ENCODE assay signal across 18 mouse cellular contexts in genomic region chr5:120961004-120961403, GRCm38 (mm10). TPM values are rescaled to one million over a fixed set of nuclear protein-coding genes. Genes with fewer than 3 reads are reported as not detected.
DNase-seq lines count a peak whose midpoint lies in the region; ATAC-seq and TF ChIP-seq lines count a peak whose summit lies in the region.
"Had no signal": no experiment of that assay in that cellular context is flagged by ENCODE, and none has a peak within 500 bp of the region (broad histone marks: within the 10 kb centered on the region; RNA-seq: fewer than 3 reads in every experiment).

No protein-coding gene starts in this region.

- no peaks in the 10 kb centered on the region for H3K4me1 ChIP-seq in heart, embryonic 12.5 days (replicated peaks)
- no peaks in the 10 kb centered on the region for H3K4me1 ChIP-seq in lung, embryonic 14.5 days (ENCODE audit: insufficient read depth)
- H3K4me1 ChIP-seq in lung, postnatal 0 days (ENCODE audit: insufficient read depth, low read depth, low read length) = no peaks in the 10 kb centered on the region
- no peaks in the 10 kb centered on the region for H3K4me1 ChIP-seq in midbrain, embryonic 10.5 days
- no peaks in the 10 kb centered on the region for H3K4me1 ChIP-seq in cerebellum, adult 2 months (ENCODE audit: control insufficient read depth, insufficient read depth, low read length)

- H3K27ac ChIP-seq in heart, embryonic 12.5 days (ENCODE audit: poor library complexity, severe bottlenecking) = no peak overlapping the region
- no peak overlapping the region for H3K27ac ChIP-seq in lung, embryonic 14.5 days (ENCODE audit: low read depth)
- no peak overlapping the region for H3K27ac ChIP-seq in lung, postnatal 0 days (ENCODE audit: low read length)
- no peak overlapping the region for H3K27ac ChIP-seq in midbrain, embryonic 10.5 days (replicated peaks)
- H3K27ac ChIP-seq in cerebellum, adult 2 months (ENCODE audit: insufficient read depth, low read length) = no peak overlapping the region

- TF ChIP-seq CTCF in lung, embryonic 14.5 days (IDR thresholded peaks at IDR 0.05; ENCODE audit: low read depth) = no peak
- TF ChIP-seq CTCF in lung, postnatal 0 days (IDR thresholded peaks at IDR 0.05) = no peak
- no peak for TF ChIP-seq CTCF in cerebellum, adult 2 months (IDR thresholded peaks at IDR 0.05; ENCODE audit: borderline replicate concordance, insufficient read depth, low read depth, low read length)

- ATAC-seq in heart, embryonic 12.5 days (ENCODE audit: insufficient number of reproducible peaks, low FRiP score) = no peak
- no peak for ATAC-seq in lung, embryonic 14.5 days (ENCODE audit: insufficient read depth)
- no peak for ATAC-seq in lung, postnatal 0 days

- H3K36me3 ChIP-seq in heart, embryonic 12.5 days = no peaks in the 10 kb centered on the region
- no peaks in the 10 kb centered on the region for H3K36me3 ChIP-seq in lung, embryonic 14.5 days (ENCODE audit: insufficient read depth)
- no peaks in the 10 kb centered on the region for H3K36me3 ChIP-seq in lung, postnatal 0 days (ENCODE audit: insufficient read depth, low read length)
- no peaks in the 10 kb centered on the region for H3K36me3 ChIP-seq in midbrain, embryonic 10.5 days

- TF ChIP-seq EP300 in lung, postnatal 0 days (IDR thresholded peaks at IDR 0.05) = no peak

- peak; percentile 3 to 12 for DNase-seq in heart, postnatal 10 days
- DNase-seq in lung, embryonic 14.5 days = peak; percentile 39
- no peak for DNase-seq in lung, postnatal 0 days (ENCODE audit: low spot score)
- peak; percentile 64 for DNase-seq in ZHBTc4 (ENCODE audit: low read depth, low spot score)
- peak; percentile 34 for DNase-seq in mesoderm, embryonic 11.5 days (ENCODE audit: low read depth, low spot score)
- no peak for DNase-seq in midbrain, embryonic 10.5 days (ENCODE audit: low spot score)
- no peak for DNase-seq in cerebellum, adult 2 months
- DNase-seq: adrenal gland, postnatal 25 days; cerebellum, postnatal 36 days; left cerebral cortex, postnatal 4 days; lung, adult 18-20 months; spleen, adult 18-20 months had no signal

- no peaks in the 10 kb centered on the region for H3K27me3 ChIP-seq in heart, embryonic 12.5 days (replicated peaks)
- no peaks in the 10 kb centered on the region for H3K27me3 ChIP-seq in lung, embryonic 14.5 days (ENCODE audit: insufficient read depth, low read length)
- no peaks in the 10 kb centered on the region for H3K27me3 ChIP-seq in lung, postnatal 0 days (replicated peaks; ENCODE audit: insufficient read depth, low read length)
- no peaks in the 10 kb centered on the region for H3K27me3 ChIP-seq in midbrain, embryonic 10.5 days (ENCODE audit: low read depth, poor library complexity, severe bottlenecking)
- H3K27me3 ChIP-seq in cerebellum, adult 2 months (ENCODE audit: control insufficient read depth, insufficient read depth, low read length) = no peaks in the 10 kb centered on the region

- TF ChIP-seq POLR2A in cerebellum, adult 2 months (IDR thresholded peaks at IDR 0.05; ENCODE audit: borderline replicate concordance, insufficient read depth, low read length) = no peak

- no peak overlapping the region for H3K9ac ChIP-seq in heart, embryonic 12.5 days
- H3K9ac ChIP-seq in lung, embryonic 14.5 days = no peak overlapping the region
- no peak overlapping the region for H3K9ac ChIP-seq in lung, postnatal 0 days (replicated peaks; ENCODE audit: low read depth)

- no peak overlapping the region for H3K4me3 ChIP-seq in heart, embryonic 12.5 days
- H3K4me3 ChIP-seq in lung, embryonic 14.5 days (ENCODE audit: low read depth, low read length) = no peak overlapping the region
- no peak overlapping the region for H3K4me3 ChIP-seq in lung, postnatal 0 days (ENCODE audit: low read depth, low read length)
- no peak overlapping the region for H3K4me3 ChIP-seq in midbrain, embryonic 10.5 days
- no peak overlapping the region for H3K4me3 ChIP-seq in cerebellum, adult 2 months (replicated peaks; ENCODE audit: insufficient read depth, low read depth, low read length)
- H3K4me3 ChIP-seq: erythroblast, embryonic 14.5 days; megakaryocyte, embryonic 14.5 days had no signal

- H3K9me3 ChIP-seq in heart, embryonic 12.5 days (replicated peaks) = peaks cover 12% of the 10 kb centered on the region; the same call in 1 of the 2 replicates
- no peaks in the 10 kb centered on the region for H3K9me3 ChIP-seq in lung, embryonic 14.5 days (ENCODE audit: low read depth, low read length)
- no peaks in the 10 kb centered on the region for H3K9me3 ChIP-seq in lung, postnatal 0 days (ENCODE audit: low read length)
- H3K9me3 ChIP-seq in midbrain, embryonic 10.5 days (replicated peaks) = no peaks in the 10 kb centered on the region; the same call in 1 of the 2 replicates

- intact Hi-C loops in heart, postnatal 10 days (cut with DNase I) = no loop called here

- 47% methylated on average over 4 of the region's 4 CpGs for WGBS in heart, embryonic 12.5 days
- WGBS in lung, embryonic 14.5 days = 52% methylated on average over 4 of the region's 4 CpGs
- 56% methylated on average over 4 of the region's 4 CpGs for WGBS in lung, postnatal 0 days
- 53% methylated on average over 4 of the region's 4 CpGs for WGBS in midbrain, embryonic 10.5 days
- 39% methylated on average over 4 of the region's 4 CpGs for WGBS in cerebellum, adult 2 months

- H3K4me2 ChIP-seq in heart, embryonic 12.5 days = no peak overlapping the region
- no peak overlapping the region for H3K4me2 ChIP-seq in lung, embryonic 14.5 days
- H3K4me2 ChIP-seq in lung, postnatal 0 days (replicated peaks; ENCODE audit: low read depth, low read length) = no peak overlapping the region

RNA-seq across cellular contexts. Expression of gene Oas1d, which starts 46.7 kb away (rescaled TPM):
- not detected for total RNA-seq in heart, postnatal 10 days (2021)
- not detected in 2 replicates for polyA plus RNA-seq in heart, embryonic 12.5 days (2016; fragmentation: Nextera tagmentation; extraction: Ambion mirVana)
- not detected in 2 replicates for polyA plus RNA-seq in lung, embryonic 14.5 days (2014; fragmentation: Nextera tagmentation; extraction: Ambion mirVana)
- not detected in 2 replicates for polyA plus RNA-seq in lung, postnatal 0 days (2015; fragmentation: Nextera tagmentation; extraction: Ambion mirVana)
- polyA plus RNA-seq in midbrain, embryonic 10.5 days (2016; fragmentation: Nextera tagmentation; extraction: Ambion mirVana) = not detected in 2 replicates
- polyA plus RNA-seq in cerebellum, adult 2 months (2012; rRNA removed) = not detected in 2 replicates
- total RNA-seq: adrenal gland, postnatal 25 days; layer of hippocampus, postnatal 25 days; left cerebral cortex, postnatal 4 days had no signal
- polyA plus RNA-seq: erythroblast, embryonic 14.5 days; gonadal fat pad, adult 2 months had no signal

RNA-seq across cellular contexts. Expression of gene Rph3a, which starts 48.9 kb away (rescaled TPM):
- not detected for total RNA-seq in heart, postnatal 10 days (2021)
- not detected in 2 replicates for polyA plus RNA-seq in heart, embryonic 12.5 days (2016; fragmentation: Nextera tagmentation; extraction: Ambion mirVana)
- polyA plus RNA-seq in lung, embryonic 14.5 days (2014; fragmentation: Nextera tagmentation; extraction: Ambion mirVana) = 0.09 TPM in 1 of 2 replicates, not detected in the other
- not detected in 2 replicates for polyA plus RNA-seq in lung, postnatal 0 days (2015; fragmentation: Nextera tagmentation; extraction: Ambion mirVana)
- 0.10 and 0.47 TPM in 2 replicates for polyA plus RNA-seq in midbrain, embryonic 10.5 days (2016; fragmentation: Nextera tagmentation; extraction: Ambion mirVana)
- polyA plus RNA-seq in cerebellum, adult 2 months (2012; rRNA removed) = 277 and 287 TPM in 2 replicates
- polyA plus RNA-seq: erythroblast, embryonic 14.5 days; gonadal fat pad, adult 2 months; heart, embryonic 16.5 days had no signal

RNA-seq across cellular contexts. Expression of gene Oas1a, which starts 53.7 kb away (rescaled TPM):
- total RNA-seq in heart, postnatal 10 days (2021) = under 1 TPM; 0.17 TPM
- polyA plus RNA-seq in heart, embryonic 12.5 days (2016; fragmentation: Nextera tagmentation; extraction: Ambion mirVana) = 0.81 and 0.96 TPM in 2 replicates
- polyA plus RNA-seq in lung, embryonic 14.5 days (2014; fragmentation: Nextera tagmentation; extraction: Ambion mirVana) = 1.4 and 1.8 TPM in 2 replicates
- 3.0 and 3.1 TPM in 2 replicates for polyA plus RNA-seq in lung, postnatal 0 days (2015; fragmentation: Nextera tagmentation; extraction: Ambion mirVana)
- polyA plus RNA-seq in midbrain, embryonic 10.5 days (2016; fragmentation: Nextera tagmentation; extraction: Ambion mirVana) = 0.36 and 0.76 TPM in 2 replicates
- 1.6 and 1.9 TPM in 2 replicates for polyA plus RNA-seq in cerebellum, adult 2 months (2012; rRNA removed)
- polyA plus RNA-seq: erythroblast, embryonic 14.5 days had no signal

Comparison
In these comparisons a context has a peak if more than half of its experiments do, and no peak if none do; other contexts are left out.
1. DNase-seq: peak in heart, postnatal 10 days (2 of 2), lung, embryonic 14.5 days (single experiment), ZHBTc4 (single experiment) and mesoderm, embryonic 11.5 days (single experiment); none in lung, postnatal 0 days (single experiment), midbrain, embryonic 10.5 days (single experiment) and cerebellum, adult 2 months (0 of 2).
2. RNA of gene Rph3a, which starts 48.9 kb away (polyA plus RNA-seq): 277 to 287 TPM in cerebellum, adult 2 months; 0.10 to 0.47 TPM in midbrain, embryonic 10.5 days, not detected in lung, postnatal 0 days, not detected in heart, embryonic 12.5 days and 0.09 TPM in lung, embryonic 14.5 days; every median in the first group is over 100 times any median in the second.